Mouse (Mus musculus): ENCODE results near the gene Prorsd1.
"Not testable (repeated sequence)": the region's sequence is repeated elsewhere in the genome, so short reads cannot be mapped to it uniquely, and the experiment has no call there.

Prorsd1 gene

DNA sequence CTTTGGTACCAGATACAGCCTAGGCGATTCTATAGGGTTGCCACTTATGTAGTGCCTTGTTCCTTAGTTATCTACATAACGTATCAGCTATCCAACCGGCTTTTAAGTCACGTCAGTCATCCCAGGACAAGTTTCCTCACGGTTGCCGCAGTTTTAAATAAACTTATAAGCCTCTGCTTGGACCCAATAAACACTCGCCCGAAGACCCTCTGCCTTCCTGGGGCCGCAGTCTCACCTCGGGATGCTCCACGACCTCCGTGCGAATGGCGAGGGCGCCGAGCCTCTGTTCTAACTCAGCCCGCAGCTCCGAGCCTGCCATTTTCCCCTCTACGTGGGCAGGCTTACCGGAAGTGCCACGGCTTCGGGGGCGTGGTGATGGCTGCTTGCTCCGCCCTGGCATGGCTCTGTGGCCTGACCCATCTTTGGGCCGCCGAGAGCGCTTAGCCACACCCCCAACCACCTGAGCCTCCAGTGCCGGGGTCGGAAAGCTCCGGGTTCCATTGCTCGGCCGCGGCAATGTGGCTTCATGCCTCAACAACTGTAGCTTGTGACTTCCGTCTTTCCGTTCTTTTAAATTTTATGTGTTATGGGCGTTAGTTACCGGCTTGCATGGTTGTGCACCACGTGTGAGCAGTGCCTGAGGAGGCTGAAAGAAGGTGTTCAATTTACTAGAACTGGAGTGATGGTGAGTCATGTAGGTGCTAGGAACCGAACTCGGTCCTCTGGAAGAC lies at the start of gene Prorsd1:
TSS of gene Prorsd1 (minus strand) at position 352 of the 731 bp plus-strand sequence.
- DNase-seq: peak; percentile 93 to 95

DNA sequence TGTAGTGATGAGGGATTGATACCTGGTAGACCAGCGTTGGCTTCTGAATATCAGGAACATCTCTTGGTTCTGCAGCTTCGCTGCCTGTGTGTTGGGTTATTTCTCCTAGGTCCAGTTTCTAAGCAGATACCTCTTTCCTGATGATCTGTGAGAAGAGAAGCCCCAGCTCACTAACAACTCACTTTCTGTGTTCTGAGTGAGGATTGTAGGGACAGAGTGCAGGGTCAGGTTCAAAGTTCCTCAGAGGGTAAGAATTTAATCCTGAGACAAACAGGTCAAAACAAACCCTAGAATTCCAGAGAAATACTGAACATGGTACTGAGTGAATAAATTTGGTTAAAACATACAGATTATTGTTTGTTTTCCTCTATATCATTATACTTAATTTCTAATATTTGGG lies 48.6 kb upstream of the Prorsd1 start:
- no peak for DNase-seq

DNA sequence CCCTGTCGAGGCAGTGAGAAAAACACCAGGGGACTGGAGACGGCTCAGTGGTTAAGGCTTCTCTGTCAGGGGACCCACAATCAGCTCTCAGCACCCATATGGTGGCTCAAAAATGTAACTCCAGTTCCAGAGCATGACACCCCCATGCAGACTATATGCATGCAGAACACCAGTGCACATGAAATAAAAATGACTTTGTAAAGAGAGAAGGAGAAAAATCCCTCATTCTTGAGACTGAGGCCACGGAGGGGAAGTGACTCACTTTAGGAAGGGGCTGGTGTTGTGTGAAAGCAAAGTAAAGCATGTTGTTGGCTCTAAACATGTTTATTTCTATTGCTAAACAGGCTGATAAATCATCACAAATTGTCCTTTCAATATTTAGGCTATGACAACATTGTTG lies 46.2 kb upstream of the Prorsd1 start:
- DNase-seq: no peak

DNA sequence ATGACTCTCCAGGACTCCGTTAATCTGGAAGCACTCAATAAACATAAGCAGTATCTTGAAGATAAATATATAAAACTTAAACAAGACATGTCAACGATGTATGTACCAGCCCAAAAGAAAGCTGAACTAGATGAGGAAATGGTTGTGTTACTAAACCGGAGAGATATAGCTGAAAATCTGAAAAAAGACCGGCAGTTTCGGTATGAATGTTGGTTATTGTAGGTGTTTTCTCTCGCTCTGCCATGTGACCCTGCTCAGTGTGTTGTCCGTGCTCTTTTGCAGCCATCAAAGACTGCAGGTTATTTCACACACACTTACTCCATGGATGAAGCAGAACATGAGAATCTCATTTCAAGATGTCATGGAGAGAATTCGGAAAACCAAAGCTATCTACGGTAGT lies 45.6 kb upstream of the Prorsd1 start:
- no peak for DNase-seq

DNA sequence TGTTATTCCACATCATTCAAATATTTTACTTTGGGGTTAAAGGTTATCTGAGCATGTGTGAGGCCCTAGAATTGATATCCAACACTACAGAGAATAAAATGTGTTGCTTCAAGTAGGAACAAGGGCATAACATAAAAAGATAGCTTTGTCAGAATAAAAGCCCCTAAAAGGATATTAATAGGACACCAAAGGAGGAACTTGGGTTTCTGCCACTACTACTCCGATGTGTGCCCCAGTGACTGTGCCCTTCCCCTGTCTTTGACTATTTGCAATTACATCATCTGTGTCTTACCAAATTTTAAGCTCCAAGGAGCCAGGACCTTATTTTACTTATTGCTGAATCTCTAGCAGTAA lies 34.6 kb upstream of the Prorsd1 start:
- no peak for DNase-seq

DNA sequence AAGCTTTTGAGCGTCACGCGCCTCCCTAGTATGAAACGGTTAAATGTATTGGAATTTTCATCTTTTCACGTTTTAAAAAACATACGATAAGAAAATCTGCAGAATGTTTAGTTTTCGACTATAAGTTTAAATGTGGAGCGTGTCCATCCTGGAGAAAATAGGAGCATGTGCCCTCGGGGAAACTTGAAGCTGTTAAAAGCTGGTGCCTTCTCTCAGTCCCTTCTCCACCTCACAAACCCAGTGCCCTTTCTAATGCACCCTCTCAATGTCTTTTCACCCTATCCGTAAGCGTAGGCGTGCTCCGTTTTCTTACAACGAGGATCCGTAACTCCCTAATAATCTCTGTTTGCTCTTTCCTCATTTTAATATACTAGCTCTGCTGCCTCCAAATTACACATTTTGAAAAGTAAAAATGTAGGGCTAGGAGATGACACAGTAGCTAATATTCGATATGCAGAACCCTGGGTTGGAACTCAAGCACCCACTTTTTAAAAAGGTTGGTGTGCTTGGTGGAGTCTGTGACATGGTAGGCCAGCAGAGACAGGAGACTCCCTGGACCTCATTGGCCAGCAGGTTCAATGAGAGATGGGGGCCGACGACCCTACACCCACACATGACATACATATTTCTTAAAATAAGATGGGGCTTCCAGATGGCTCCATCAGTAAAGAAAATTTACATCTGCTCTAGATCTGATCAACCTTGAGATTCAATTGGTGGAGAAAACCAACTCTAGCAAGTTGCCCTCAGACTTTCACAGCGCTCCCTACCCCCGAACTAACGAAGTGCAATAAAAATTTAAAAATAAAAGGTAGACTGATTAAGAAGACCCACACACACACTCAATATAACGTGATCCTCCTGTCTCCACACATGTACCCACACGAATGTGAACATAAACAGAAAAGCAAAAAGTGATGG lies 33.9 kb upstream of the Prorsd1 start:
- DNase-seq: no peak

DNA sequence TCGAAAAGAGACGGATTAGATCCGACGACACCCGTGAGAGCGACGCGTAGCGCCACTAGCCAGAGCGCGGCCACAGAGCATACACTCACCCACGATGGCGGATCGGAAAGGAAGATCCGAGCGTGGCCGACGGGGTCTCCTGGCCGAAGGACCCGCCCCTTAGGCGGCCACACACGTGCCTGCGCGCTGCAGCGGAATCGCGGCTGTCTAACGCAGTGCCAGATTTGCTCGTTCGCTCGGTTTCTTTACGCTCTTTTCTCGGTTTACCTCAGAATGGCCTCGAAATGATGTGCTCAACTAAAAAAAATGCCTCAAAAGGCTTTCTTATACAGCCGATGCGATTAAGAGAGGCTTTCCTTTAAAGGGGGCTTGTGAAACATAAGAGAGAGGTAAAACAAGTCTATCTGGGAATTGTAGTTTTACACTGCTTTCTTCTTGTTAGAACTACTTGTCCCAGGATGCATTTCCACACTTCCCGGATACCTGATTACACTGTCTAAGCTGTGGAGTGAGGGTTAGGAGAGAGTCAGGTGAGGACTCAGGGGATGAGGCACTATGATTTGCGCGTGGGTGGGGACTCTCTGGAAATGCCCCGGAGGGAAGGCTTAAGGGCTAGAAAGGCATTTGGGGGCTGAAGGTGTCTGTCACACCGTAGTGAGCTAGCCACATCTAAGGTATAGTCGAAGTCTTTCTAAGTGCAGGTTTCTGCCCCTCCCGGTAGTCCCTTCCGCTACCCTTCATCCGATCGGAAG lies 33.1 kb upstream of the Prorsd1 start, which contains the start of the genes Clhc1 and Rps27a:
TSS of gene Clhc1 (plus strand) at position 199 of the 752 bp plus-strand sequence.
TSS of gene Rps27a (minus strand) at position 358 of the 752 bp plus-strand sequence.
- peak; percentile 98 to 99 for DNase-seq

DNA sequence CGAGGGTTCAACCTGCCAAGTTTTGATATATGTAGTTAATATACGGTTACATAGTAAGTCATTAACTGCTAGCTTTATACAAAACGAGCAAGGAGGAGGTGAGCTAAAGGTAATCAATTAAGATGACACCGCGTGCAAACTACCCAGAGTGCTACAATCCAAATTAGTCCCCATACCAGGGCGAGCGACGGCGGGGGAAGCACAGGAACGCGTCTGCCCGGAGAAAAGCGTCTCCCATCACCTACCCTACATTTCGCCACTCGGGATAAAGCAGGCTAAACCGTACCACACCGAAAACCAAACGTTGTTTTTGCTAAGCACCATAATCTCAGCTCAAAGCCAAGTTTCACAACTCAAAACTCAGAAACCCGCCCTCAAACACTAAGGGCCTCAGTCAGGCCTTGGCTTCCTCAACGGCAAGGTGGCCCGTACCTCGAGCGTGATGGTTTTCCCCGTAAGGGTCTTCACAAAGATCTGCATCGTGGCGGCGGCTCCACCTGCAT lies 32.5 kb upstream of the Prorsd1 start:
- DNase-seq: no peak

DNA sequence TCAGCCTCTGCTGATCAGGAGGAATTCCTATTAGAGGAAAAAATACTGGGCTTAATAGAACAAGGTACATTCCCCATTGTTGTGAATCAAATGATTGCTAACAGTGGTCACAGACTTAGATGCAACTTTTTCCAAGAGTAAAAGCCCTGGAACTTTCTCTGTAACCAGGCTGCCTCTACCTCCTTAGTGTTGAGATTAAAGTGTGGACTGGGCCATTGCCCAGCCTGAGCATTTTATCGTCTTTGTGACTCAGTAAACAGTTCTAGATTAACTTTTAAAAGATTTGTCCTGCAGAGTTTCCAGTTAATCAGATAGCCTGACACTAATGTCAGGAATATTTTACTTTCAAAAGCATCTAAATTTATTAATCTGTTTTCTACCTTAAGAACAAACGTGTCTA lies 31.9 kb upstream of the Prorsd1 start:
- DNase-seq: no peak

DNA sequence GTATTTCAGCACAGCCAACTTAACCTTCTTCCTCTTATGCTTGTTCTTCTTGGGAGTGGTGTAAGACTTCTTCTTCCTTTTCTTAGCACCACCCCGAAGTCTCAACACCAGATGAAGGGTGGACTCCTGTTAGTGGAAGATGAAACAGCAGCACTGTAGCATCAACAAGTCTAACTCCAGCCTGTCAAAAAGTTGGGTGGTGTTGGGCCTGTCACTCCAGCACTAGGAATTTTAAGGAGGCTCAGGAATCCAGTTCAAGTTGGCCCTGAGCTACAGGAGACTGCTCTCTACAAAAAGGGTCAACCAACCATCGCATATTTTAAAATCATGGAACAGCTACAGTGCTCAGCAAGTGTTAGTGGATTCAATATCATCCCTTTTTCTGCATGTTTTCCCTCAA lies 31.5 kb upstream of the Prorsd1 start:
- DNase-seq: not testable (repeated sequence)

DNA sequence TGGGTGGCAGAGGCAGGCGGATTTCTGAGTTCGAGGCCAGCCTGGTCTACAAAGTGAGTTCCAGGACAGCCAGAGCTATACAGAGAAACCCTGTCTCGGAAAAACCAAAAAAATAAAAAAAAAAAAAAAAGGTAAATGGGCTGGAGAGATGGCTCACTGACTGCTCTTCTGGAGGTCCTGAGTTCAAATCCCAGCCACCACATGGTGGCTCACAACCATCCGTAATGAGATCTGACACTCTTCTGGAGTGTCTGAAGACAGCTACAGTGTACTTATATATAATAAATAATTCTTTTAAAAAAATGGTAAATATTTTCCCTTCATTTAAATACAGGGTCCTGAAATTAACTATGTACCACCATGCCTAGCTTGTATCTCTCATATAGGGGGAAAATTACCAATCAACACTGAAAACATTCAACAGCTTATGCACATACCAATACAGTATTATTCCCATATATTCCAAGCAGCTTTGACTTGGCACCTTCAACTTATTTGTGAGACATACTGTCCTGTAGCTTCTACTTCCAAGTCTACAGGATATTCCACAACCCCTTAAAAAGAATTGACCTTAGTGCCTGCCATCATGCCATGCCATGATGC lies 30.4 kb upstream of the Prorsd1 start:
- DNase-seq: not testable (repeated sequence)

DNA sequence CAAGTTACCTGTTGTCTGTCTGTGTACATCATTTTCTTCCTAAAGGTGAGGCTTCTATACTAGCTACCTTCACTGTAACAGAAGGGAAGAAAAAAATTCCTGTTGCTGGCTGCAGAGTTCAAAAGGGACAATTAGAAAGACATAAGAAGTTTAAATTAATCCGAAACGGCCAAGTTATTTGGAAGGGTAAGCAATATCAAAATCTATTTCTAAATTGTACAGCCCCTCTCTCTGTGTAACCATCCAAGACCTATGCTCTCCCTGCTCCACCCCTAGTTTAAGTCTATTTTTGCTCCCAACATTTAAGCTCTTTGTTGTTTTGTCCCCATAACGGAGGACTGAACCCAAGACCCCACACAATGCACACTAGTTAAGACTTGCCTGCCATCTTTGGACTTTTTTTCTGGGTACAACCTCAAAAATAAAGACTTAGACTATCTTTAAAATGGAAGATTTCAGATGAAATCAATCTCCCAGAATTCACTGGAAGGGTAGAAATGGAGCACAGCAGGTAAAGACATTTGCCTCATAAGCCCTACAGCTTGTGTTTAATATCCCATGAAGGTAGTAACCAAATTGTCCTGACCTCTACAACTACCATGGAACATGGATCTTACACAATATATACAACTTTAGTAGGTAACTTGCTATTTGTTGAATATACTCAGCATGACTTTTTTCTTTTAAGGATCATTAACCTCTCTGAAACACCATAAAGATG lies 29.6 kb upstream of the Prorsd1 start:
- no peak for DNase-seq

DNA sequence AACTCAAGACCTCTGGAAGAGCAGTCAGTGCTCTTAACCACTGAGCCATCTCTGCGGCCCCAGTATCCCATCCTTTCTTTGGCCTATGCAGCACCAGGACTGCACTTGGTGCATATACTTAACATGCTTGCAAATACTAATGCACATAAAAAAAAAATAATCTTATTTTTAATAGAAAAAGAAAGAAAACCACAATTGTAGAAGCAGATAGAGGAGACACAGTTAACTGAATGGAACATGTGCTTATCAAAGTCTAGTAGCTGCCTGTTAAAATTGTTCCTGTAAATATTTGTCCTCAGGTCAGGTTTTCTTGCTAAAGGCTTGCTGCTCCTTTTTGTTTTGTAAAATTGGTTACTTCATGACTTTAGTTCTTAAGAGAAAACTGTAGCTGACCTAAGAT lies 23.4 kb upstream of the Prorsd1 start:
- DNase-seq: no peak

DNA sequence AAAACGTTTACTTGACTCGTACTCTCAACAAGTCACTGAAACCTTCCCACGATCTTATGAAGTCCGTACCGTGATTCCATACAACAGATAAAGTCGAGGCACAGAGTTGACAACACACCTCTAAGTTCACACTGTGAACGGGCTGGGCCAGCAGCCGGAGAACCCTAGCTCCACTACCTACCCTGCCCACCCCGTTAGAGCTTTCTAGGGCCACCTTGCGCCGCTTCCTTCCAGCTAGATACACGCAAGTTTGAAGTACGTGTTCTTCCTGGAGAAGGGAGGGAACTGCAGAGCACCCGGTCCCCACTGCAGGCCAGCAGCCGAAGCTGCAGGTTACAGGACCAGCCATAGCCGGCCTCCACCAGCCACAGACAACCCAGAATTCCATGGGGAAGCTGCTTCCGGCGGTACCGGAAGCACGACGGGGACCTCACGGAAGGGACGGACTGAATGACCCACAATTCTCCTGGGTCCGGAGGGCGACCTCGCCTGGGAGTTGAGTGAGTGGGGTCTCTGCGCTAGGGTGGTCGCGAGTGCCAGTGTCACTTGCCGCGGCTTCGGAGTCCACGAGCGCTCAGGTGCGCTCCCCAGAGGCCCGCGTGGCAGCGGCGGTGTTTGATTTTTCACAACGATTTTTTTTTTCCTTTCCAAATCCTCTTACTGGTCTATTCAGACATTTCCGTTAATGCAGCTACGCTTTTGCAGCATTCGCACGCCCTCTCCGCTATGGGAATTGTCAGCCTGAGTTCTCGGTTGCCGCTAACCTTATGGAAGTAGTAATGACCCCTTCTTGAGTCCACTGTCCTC lies 11.4 kb upstream of the Prorsd1 start, which contains the start of gene Mtif2:
TSS of gene Mtif2 (plus strand) at position 421 of the 807 bp plus-strand sequence.
- peak; percentile 88 to 92 for DNase-seq

DNA sequence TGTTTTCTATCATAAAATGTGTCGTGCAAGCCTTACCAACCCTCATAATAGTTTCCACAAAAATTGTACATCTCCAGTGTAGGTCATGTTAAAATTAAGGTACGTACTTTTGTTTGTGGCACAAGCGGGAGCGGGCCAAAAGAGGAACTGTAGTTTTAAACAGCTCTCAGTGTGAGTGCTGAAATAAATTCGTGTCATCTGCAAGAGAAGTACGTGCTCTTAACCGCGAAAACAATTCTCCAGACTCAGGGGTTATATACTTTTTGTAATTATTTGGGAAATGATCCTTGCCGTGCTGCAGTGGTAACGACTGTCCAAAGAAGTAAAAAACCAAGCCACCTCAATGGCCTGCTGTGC lies 530 bp downstream of the Prorsd1 start:
- no peak for DNase-seq

DNA sequence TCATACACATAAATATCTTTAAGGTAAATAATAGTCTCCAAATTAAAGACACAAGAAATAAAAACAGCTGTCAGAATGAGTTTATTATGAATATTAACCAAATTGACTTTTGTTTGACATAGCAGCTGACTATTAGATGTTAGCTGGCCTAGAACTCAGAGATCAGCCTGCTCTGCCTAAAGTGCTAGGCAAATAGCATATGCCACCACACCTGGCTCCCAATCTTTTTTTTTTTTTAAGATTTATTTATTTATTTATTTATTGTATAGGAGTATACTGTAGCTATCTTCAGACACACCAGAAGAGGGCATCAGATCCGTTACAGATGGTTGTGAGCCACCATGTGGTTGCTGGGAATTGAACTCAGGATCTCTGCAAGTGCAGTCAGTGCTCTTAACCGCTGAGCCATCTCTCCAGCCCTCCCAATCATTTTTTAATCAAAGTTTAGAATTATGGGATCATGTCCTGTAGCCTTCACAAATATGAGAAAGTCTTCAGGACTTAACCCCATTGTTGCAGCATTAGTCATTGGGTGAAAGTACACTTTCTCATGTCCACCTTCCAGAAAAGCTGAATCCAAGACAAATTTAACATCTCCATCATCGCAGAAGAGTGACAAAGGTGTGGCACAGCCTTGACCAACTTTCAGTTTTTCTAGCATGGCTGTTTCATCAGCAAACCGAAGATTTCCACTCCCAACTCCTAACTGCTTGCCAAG lies 1.9 kb downstream of the Prorsd1 start:
- no peak for DNase-seq

DNA sequence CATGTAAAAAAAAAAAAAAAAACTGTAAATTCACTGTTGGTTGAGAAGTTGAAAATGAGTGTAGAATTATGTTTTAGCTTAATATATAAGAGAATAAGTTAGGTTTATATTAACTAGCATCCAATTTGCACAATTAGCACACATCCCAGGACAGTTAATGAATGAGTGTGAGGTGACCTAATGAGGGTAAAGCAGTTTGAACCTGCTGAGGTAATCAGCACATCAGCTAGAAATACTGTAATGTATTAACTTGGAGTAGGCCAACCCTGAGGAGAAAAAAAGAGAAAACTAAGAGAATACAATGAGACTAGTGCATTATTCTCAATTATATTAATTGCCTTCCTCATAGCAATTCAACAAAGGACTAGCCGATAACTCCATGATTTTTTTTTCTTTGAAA lies 5.4 kb downstream of the Prorsd1 start:
- DNase-seq: no peak

DNA sequence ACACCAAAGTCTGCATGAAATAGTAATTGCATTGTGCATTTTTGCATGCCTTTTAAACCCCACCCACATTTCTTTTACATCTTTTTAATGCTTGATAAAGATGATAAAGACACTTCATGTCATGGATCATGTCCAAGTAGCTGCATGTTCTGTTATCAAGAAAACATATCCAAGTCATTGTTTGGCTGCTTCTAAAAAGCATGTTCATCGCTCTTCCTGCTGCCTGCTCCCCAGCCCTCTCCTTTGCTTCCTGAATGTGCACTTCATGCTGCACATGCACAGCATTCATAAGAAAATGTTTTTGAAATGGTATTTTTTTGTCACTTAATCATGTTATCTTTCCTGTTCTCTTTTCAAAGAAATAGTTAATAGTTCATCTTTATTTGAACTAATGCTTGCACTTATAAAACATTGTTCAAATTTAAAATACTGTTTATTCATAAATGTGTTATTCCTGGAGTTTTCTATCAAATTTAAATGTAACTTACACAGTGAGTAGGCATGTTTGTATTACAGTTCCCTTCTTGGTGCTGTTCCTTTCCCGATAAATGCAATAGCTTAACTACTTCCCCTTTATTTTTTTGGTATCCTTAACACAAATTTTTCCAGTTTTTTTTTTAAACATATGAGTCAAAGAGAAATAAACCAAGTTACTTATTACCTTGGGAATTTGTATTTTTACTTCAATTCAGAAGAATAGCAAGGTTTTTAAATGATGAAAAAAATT lies 9.8 kb downstream of the Prorsd1 start:
- DNase-seq: no peak

Measured in kidney, postnatal 4 days (tissue).